Mouse (Mus musculus) erythroblast, embryonic 14.5 days (primary cell): ENCODE measurements around the gene Noa1.

Experiments
- GATA1 ChIP-seq: IDR thresholded peaks from 2 replicates; pipeline ENCODE4 v1.6.1; 2012; ENCODE audit warnings: low read length, inconsistent platforms, mixed read lengths
- TAL1 ChIP-seq: IDR thresholded peaks from 3 replicates; pipeline ENCODE4 v1.6.1; 2012; ENCODE audit warnings: low read length, inconsistent platforms, mixed read lengths

GRCm38 (mm10) chr5:77307821-77308553 lies 1.9 kb downstream of the Noa1 start:
- TF ChIP-seq GATA1 (no peak), TAL1 (no peak)
